Mouse (Mus musculus) kidney, postnatal 0 days (tissue): Measurements from ENCODE around the gene Exph5. TPM values are rescaled to one million over a fixed set of nuclear protein-coding genes. Genes with fewer than 3 reads are reported as not detected.

Experiments
- ATAC-seq: fragments of 200-750 bp; cut with Nextera tagmentation; replicated peaks from 2 replicates; pipeline ENCODE4 v1.8.0; 2017; ENCODE audit warnings: low read depth, moderate number of reproducible peaks, moderate TSS enrichment, moderate library complexity; ENCODE audit not compliant: low FRiP score
- DNase-seq: peaks from one replicate; pipeline ENCODE4 v3.0.0-alpha.2; 2016; ENCODE audit warnings: low spot score
- H3K27ac ChIP-seq: fragments of 300-500 bp; sonication (generic); 2 replicates; pipeline ENCODE4 v1.5.1; 2014; ENCODE audit warnings: mild to moderate bottlenecking
- H3K27me3 ChIP-seq: fragments of 300-500 bp; sonication (generic); 2 replicates; pipeline ENCODE4 v1.6.1; 2014; ENCODE audit warnings: low read length, mixed read lengths; ENCODE audit not compliant: insufficient read depth
- H3K36me3 ChIP-seq: fragments of 300-500 bp; sonication (generic); 2 replicates; pipeline ENCODE4 v1.6.1; 2014; ENCODE audit warnings: low read length, mixed read lengths; ENCODE audit not compliant: insufficient read depth
- H3K4me1 ChIP-seq: fragments of 300-500 bp; sonication (generic); replicated peaks from 2 replicates; pipeline ENCODE4 v1.6.1; 2014; ENCODE audit warnings: antibody characterized with exemption, low read length, mixed read lengths; ENCODE audit not compliant: insufficient read depth
- H3K4me2 ChIP-seq: fragments of 300-500 bp; sonication (generic); 2 replicates; pipeline ENCODE4 v1.6.1; 2014; ENCODE audit warnings: mild to moderate bottlenecking, low read length, moderate library complexity, mixed read lengths
- H3K4me3 ChIP-seq: fragments of 300-500 bp; sonication (generic); replicated peaks from 2 replicates; pipeline ENCODE4 v1.5.1; 2014; ENCODE audit warnings: low read depth, low read length
- H3K9ac ChIP-seq: fragments of 300-500 bp; sonication (generic); 2 replicates; pipeline ENCODE4 v1.6.1; 2014; ENCODE audit warnings: low read depth, low read length
- H3K9me3 ChIP-seq: fragments of 300-500 bp; sonication (generic); replicated peaks from 2 replicates; pipeline ENCODE4 v1.6.1; 2016; ENCODE audit warnings: low read length, inconsistent platforms, mixed read lengths
- CTCF ChIP-seq: IDR thresholded peaks from 2 replicates; pipeline ENCODE4 v1.5.1; 2016; ENCODE audit warnings: antibody characterized with exemption, low read depth, mild to moderate bottlenecking, moderate library complexity
- WGBS: fragments of 180-500 bp; shearing (Covaris S2); extraction: QIAGEN DNeasy Blood & Tissue Kit; methylation state at CpG from one replicate; pipeline ENCODE4 v1.1.7; 2014; 5-methylcytosine and 5-hydroxymethylcytosine counted together
- polyA plus RNA-seq: library from polyadenylated mRNA; unstranded; fragments of >200 nt; fragmentation: Nextera tagmentation; extraction: Ambion mirVana; gene quantifications from 2 replicates; pipeline ENCODE4 v1.2.1, GENCODE M21; 2015

Exph5 gene
- polyA plus RNA-seq, 1 experiment from 2014 or later: 2.4 TPM

GRCm38 (mm10) chr9:53325363-53326090, 24.1 kb downstream of the Exph5 start:
- Histone ChIP-seq H3K27me3 (no peaks in the 10 kb centered on the region), H3K9ac (no peak overlapping the region), H3K4me1 (peaks cover 8% of the 10 kb centered on the region; the same call in 1 of the 2 replicates), H3K4me2 (no peak overlapping the region), H3K4me3 (no peak overlapping the region), H3K9me3 (no peaks in the 10 kb centered on the region), H3K27ac (peak overlapping the region; percentile 62), H3K36me3 (no peaks in the 10 kb centered on the region)
- TF ChIP-seq CTCF: peak; percentile 53
- ATAC-seq (no peak), DNase-seq (peak; percentile 80)
- 32% methylated on average over 4 of the region's 4 CpGs for WGBS

GRCm38 (mm10) chr9:53328203-53328602, 26.7 kb downstream of the Exph5 start:
- TF ChIP-seq CTCF: no peak
- no peaks in the 10 kb centered on the region for H3K27me3 ChIP-seq
- H3K36me3 ChIP-seq: no peaks in the 10 kb centered on the region
- 0 out of 2 replicates have a peak, but pooled peaks cover 8% of the 10 kb centered on the region for H3K4me1 ChIP-seq
- no peak overlapping the region for H3K4me2 ChIP-seq
- H3K9ac ChIP-seq: no peak overlapping the region
- 80% methylated on average over 2 of the region's 2 CpGs for WGBS
- no peak overlapping the region for H3K27ac ChIP-seq
- no peaks in the 10 kb centered on the region for H3K9me3 ChIP-seq
- H3K4me3 ChIP-seq: no peak overlapping the region
- no peak for ATAC-seq
- DNase-seq: no peak

DNA sequence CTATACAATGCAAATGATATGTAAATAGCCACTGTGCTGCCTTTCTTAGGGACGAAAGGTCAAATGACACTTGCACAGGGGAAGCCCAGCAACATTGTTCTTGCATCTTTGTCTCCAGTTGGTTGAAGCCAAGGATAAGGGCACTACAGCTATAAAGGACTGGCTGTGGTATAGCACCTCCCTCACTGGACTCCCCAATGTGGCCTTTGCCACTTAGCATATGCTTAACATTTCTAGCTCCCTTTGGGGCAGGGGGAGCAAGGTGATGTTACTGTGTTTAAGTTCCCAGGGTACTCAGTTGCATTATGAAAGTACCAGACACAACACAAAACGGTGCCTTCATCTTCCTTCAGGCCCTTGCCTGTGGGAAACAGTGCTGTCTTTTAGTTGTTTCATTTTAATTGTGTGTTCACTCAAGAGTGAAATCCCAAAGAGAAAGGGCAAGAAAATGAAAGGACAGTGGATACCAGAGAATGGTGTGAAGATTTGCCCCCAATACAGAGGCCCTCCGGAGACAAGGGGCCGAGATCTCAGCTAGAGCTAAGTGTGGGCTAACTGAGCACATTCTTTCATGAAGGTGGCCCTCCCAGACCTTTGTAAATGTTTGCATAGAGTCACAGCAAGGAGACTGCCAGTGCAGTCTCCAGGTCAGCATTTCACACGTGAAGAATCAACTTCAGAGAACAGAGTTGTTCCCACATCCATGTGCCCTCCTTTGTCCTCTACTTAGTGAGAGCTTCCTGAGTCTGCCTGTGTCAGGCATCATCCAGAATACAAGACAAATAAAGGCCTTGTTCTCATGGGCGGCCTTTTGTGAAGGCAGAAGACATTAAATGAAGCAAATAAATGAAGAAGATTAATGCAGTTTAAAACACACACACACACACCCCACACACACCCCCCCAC, 28.1 kb downstream of the Exph5 start:
- DNase-seq (no peak), ATAC-seq (no peak)
- H3K36me3 ChIP-seq: no peaks in the 10 kb centered on the region
- no peaks in the 10 kb centered on the region for H3K27me3 ChIP-seq
- H3K4me3 ChIP-seq: no peak overlapping the region
- no peaks in the 10 kb centered on the region for H3K9me3 ChIP-seq
- WGBS: 44% methylated on average over 6 of the region's 6 CpGs
- H3K9ac ChIP-seq: no peak overlapping the region
- H3K4me1 ChIP-seq: 0 out of 2 replicates have a peak, but pooled peaks cover 8% of the 10 kb centered on the region
- 0 out of 2 replicates have a peak overlapping the region, but pooled peaks have one; percentile 1 for H3K27ac ChIP-seq
- H3K4me2 ChIP-seq: no peak overlapping the region
- TF ChIP-seq CTCF: no peak

DNA sequence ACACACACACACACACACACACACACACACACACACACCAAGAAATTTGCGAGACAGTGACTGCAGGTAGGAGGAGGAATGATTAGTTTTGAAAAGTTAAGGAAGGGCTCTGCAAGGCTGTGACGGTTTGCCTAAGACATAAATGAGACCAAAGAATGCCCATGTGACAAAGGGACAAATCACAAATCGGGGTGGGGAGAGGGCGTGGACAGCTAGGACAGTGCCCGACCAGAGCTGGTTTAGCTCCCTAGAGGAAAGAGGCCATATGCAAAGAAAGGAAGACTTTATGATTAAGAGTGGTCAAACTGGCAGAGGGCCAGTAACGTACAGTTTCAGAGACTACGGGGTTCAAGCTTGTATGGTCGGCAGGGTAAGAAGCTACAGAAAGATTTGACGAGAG, 28.8 kb downstream of the Exph5 start:
- no peaks in the 10 kb centered on the region for H3K27me3 ChIP-seq
- H3K9ac ChIP-seq: no peak overlapping the region
- ATAC-seq (no peak), DNase-seq (no peak)
- WGBS: 69% methylated on average over 9 of the region's 9 CpGs
- no peak overlapping the region for H3K27ac ChIP-seq
- no peaks in the 10 kb centered on the region for H3K36me3 ChIP-seq
- no peak overlapping the region for H3K4me2 ChIP-seq
- no peak for TF ChIP-seq CTCF
- 0 out of 2 replicates have a peak, but pooled peaks cover 6% of the 10 kb centered on the region for H3K4me1 ChIP-seq
- no peak overlapping the region for H3K4me3 ChIP-seq
- H3K9me3 ChIP-seq: no peaks in the 10 kb centered on the region

DNA sequence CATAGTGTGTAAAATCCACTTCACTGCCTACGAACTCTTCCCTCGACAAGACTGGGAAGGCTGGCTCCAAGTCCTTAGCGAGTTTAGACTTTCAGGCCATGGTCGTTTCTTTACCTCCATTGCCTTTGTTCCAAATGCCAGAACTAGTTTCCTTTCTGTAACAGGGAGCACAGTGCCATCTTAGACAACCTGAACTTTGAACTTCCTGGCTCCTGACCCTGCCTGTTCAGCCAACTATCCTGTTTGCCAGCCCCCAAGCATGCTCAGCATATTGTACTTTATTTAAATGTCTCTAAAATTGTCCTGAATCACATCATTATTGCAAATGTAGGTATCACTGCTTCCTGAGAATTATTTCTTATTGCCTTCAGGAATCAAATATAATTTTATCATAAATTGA, 32.0 kb downstream of the Exph5 start:
- H3K9me3 ChIP-seq: no peaks in the 10 kb centered on the region
- no peaks in the 10 kb centered on the region for H3K27me3 ChIP-seq
- no peak overlapping the region for H3K27ac ChIP-seq
- DNase-seq: no peak
- no peaks in the 10 kb centered on the region for H3K36me3 ChIP-seq
- no peak overlapping the region for H3K9ac ChIP-seq
- H3K4me2 ChIP-seq: no peak overlapping the region
- no peak for TF ChIP-seq CTCF
- ATAC-seq: no peak
- no peak overlapping the region for H3K4me3 ChIP-seq
- 67% methylated on average over 4 of the region's 4 CpGs for WGBS
- H3K4me1 ChIP-seq: no peaks in the 10 kb centered on the region

DNA sequence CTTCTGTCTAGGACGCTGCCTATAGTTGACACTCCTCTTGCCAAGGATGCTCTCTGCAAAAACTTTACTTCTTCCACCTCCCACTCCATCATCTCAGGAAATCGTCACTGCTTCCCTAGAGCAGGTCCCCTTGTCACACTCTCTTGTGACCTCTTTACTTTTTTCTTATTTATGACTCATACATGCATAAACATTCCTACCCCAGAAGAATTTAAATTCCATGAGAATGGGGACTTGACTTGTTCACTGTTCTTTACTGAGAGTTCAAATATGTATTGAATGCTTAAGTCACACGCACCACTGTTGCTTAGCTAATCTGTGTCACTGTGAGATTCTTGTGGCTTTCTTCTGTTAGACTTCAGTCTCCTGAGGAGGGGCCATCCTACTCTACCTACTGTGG, 33.7 kb downstream of the Exph5 start:
- Histone ChIP-seq H3K9ac (no peak overlapping the region), H3K9me3 (no peaks in the 10 kb centered on the region), H3K27me3 (no peaks in the 10 kb centered on the region), H3K27ac (no peak overlapping the region), H3K4me3 (no peak overlapping the region), H3K4me2 (no peak overlapping the region), H3K4me1 (no peaks in the 10 kb centered on the region), H3K36me3 (no peaks in the 10 kb centered on the region)
- ATAC-seq (no peak), DNase-seq (no peak)
- WGBS: 78% methylated on average over 3 of the region's 3 CpGs
- no peak for TF ChIP-seq CTCF
